Mouse (Mus musculus) cerebellum, adult 9-11 months (tissue): ENCODE data around the gene Slc9a3r1.
A peak's percentile ranks its signal among the peaks of the same experiment; 100 is the strongest.

Experiments used
- DNase-seq: peaks from one replicate; pipeline ENCODE4 v3.0.0; 2022

The Slc9a3r1 gene

GRCm38 (mm10) chr11:115194693-115195092, 31.6 kb downstream of the Slc9a3r1 start:
- DNase-seq, result no peak

DNA sequence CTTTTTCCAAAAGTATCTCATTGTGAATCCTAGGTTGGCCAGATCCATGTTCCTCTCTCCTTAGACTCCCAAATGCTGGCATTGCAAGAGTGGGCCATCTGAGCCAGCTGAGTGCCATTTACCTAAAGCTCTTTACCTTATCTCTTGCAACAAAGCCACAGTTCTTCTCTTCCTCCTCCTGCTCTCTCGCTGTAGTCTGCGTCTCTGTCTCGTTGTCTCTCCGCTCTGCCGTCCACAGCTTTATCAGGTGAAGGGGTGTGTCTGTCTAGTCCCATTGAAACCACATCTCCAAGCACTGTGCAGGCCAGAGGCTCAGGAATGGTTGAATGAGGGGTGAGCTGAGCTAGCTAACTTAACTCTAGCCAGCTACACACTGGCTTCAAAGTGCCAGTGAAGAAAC, 32.8 kb downstream of the Slc9a3r1 start:
- DNase-seq, result no peak

DNA sequence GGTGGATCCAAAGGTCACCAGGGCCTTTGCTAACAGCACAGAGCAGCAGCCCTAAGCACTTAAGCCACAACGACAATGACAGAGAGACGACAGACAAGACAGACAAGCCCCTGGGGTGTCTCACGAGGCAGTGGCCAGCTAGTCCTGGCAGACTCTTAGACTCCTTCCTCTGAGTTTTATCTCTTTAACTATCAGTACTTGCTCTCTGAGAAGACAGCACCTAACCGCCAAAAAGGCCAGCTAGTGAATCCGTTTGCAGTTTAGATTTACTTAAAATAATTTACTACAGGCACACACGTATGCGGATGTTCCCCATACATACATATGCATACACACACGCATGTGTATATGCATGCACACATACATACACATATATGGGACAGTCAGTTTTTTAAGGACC, 34.4 kb downstream of the Slc9a3r1 start:
- no peak for DNase-seq

- DNase-seq, result no peak
Measured at GRCm38 (mm10) chr11:115198932-115199384, 35.8 kb downstream of the Slc9a3r1 start.

DNA sequence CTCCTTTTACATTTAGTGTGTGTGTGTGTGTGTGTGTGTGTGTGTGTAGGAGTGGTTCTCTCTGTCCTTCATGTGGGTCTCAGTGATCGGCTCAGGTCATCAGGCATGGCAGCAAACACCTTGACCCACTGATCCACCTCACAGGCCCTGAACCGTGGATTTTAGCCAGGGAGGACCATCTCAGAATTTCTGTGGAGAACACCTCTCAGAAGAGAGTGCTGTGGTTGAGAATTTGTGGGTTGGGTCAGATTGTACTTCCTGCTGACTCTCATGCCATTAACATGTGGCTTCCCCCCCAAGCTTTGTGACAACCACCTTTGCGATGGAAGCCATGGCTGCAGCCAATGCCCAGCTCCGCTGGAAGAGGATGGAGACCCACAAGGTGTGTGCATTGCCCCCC, 37.4 kb downstream of the Slc9a3r1 start:
- DNase-seq, result no peak

DNA sequence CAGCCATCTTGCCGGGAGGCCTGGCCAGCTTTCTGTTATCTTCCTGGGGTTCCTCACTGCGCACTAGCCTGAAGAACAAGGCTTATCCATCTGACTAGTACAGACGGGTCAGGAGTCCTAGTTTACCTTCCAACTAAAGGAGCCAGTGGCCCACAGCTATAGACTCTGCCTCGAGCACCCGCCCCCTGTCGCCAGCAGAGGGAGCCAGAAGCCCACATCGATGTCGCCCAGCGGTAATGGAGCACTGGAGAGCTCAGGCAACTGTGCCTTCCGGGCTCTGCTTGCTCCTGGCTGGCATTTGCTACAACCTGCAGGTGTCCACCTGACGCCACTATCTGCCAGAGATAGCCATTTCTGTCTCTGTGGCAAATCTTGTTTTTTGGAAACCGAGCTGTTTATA, 39.2 kb downstream of the Slc9a3r1 start:
- peak; percentile 96 for DNase-seq

GRCm38 (mm10) chr11:115202756-115203155, 39.6 kb downstream of the Slc9a3r1 start:
- no peak for DNase-seq

- peak; percentile 80 for DNase-seq
Measured at GRCm38 (mm10) chr11:115208126-115208525, 45.0 kb downstream of the Slc9a3r1 start.

DNA sequence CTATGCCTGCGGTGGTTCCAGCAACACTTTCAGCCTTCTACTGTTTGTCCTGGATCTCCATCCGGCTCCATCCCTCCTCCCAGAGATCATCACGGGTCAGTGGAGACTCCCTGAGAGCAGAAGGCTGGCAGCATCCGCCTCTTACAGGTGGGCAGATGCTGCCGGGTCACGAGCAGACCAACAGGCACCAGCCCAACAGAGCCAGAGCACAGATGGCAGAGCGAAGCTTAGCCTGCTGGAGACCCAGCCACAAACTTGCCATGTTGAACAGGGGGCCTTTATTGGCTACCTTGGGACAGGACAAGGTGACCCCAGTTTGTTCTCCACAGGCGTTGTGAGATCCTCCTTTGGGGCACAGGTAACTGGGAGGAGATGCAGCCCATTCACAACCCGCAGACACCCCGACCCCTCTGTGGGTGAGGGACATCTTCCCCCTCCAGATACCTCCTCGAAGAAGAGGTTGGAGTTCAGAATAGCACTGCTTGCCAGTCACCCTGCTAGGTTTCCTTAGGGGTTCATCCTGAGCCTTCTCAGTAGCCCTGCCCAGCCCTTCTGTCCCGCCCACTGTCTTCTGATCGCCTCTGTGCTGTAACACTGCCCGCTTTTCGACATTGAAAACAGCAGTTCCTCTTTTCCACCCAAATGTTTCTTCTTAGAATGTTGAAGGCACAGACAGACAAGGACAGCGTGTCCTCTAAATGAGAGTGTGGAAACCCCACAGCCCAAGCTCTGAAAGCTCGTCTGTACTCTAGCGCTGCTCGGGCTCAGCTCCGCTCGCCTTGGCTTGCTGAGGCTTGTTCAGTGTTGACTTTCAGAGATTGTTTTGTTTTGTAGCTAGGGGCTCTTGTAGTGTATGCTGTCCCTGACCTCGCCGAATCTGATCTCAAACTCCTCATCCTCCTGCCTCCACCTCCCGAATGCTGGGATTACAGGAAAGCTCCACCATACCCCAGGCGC, 45.9 kb downstream of the Slc9a3r1 start:
- peak; percentile 81 for DNase-seq

- no peak for DNase-seq
Measured at GRCm38 (mm10) chr11:115209958-115210357, 46.8 kb downstream of the Slc9a3r1 start.

DNA sequence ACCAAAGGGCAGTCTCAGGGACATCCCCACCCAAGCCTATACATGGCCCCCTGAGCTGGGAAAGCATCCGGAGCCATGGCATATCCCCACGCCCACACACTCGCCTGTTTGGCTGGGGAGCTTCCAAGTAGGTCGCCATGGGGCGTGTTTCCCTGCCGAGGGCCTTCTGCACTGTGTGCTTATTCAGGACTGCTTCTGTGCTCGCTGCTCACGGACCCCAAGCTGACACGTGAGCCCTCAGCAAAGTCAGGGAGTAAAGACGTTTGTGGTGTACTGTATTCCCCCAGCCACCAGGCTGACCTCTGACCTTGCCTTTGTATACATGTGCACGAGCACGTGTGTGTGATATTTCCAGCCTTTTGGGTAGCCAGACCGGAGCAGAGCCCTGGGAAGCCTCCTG, 49.0 kb downstream of the Slc9a3r1 start:
- peak; percentile 88 for DNase-seq

- DNase-seq, result peak; percentile 66
Measured at GRCm38 (mm10) chr11:115215123-115215522, 52.0 kb downstream of the Slc9a3r1 start.

- peak; percentile 96 for DNase-seq
Measured at GRCm38 (mm10) chr11:115217439-115218410, 54.6 kb downstream of the Slc9a3r1 start.

DNA sequence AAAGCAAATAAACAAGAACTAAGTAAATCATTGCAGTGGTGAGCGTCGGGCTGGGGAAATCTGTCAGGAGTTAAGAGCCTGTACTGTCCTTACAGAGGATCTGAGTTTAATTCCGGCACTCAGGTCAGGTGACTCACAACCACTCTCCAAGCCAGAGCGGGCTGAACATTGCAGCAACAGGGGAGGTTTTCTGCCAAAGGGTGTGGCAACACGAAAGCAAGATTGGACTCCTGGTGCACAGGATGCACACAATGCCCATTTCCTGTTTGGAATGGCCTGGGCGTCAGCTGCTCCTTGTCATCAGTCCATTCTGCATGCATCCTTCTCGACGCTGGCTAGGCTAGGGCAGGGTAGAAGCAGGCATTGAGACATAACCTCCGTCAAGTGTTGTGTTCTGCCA, 56.1 kb downstream of the Slc9a3r1 start:
- DNase-seq, result no peak

- no peak for DNase-seq
Measured at GRCm38 (mm10) chr11:115219685-115220084, 56.5 kb downstream of the Slc9a3r1 start.

GRCm38 (mm10) chr11:115222077-115222476, 58.9 kb downstream of the Slc9a3r1 start:
- DNase-seq, result no peak

GRCm38 (mm10) chr11:115222570-115222969, 59.4 kb downstream of the Slc9a3r1 start:
- no peak for DNase-seq

GRCm38 (mm10) chr11:115223451-115223850, 60.3 kb downstream of the Slc9a3r1 start:
- DNase-seq, result no peak

DNA sequence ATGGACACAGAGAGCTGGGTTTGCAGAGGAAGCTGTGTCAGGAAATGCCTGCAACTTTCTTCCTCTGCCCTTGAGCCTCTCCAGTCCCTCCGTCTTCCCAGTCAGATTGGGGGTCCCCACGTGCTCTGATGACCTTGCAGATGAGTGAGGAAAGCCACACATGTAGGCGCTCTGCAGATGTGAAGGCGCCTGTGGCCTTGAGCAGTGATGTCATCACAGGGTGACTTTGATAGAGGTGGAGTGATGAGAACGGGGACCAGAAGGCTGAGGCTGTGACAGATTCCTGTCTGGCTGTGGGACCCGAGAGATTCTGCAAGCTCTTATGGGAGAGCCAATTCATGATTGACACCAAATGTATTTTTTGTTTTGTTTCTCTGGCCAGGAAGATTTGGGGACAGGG, 60.7 kb downstream of the Slc9a3r1 start:
- DNase-seq, result no peak

- DNase-seq, result peak; percentile 76
Measured at GRCm38 (mm10) chr11:115224889-115225288, 61.7 kb downstream of the Slc9a3r1 start.

DNA sequence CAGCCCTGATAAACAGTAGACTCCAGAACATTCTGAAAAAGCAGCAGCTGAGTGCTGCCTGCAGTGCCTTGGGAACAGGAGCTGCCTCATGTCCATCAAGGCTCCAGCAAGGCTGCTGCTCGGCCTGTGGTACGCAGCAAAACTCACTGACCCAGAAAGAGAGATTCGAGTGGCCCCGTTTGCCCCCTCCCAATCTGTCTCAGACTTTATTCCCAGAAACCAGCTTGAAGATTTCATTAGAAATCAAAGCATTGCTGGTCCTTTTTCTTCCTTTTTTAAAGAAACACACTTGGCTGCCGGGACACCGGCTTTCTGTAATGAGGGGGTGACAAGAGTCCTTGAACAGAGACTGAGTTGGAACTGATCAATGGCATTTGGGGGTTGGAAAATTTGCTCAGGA, 62.2 kb downstream of the Slc9a3r1 start:
- no peak for DNase-seq

- peak; percentile 76 for DNase-seq
Measured at GRCm38 (mm10) chr11:115226811-115227491, 63.8 kb downstream of the Slc9a3r1 start.

DNA sequence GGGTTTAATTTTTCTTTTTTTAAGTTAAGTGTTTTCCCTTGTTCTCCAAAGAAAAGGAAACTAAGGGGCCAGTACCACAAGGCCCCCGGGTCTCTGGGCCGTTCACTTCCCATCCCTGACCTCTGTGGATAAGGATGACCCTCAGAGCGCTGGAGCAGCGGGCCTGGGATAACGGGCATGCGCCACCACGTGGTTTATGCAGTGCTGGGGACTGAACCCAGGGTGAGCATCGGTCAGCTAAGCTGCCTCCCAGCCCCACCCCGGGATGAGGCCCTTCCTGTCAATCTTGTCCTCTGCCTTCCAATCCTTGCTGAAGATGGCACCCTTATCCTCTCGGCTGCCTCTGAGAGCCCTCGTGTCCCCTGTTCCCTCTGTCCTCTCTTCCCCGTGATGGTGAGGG, 64.5 kb downstream of the Slc9a3r1 start:
- DNase-seq, result no peak
